Mouse (Mus musculus) induced T-regulatory cell, adult 2 months (primary cell): ENCODE measurements around the gene Rae1.

Experiments used
- DNase-seq: peaks from one replicate; pipeline ENCODE4 v3.0.0-alpha.2; 2012; ENCODE audit warnings: low read depth

Gene Rae1

DNA sequence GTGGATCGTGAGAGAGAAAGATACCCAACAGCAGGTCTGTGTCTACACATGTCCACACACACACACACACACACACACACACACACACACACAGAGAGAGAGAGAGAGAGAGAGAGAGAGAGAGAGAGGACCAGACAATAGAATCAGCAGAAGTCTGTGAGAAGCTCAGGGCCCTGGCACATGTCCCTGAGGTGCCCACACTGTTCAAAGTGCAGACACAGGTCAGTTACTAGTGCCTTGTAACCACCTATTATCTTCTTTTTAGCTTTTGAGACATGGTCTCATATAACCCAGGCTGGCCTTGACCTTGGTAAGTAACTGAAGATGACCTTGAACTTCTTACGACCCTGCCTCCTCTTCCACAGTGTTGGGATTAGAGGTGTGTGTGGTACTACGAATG, 49.3 kb downstream of the Rae1 start:
- DNase-seq: no peak

- DNase-seq: no peak
Measured at GRCm38 (mm10) chr2:173049817-173050216, 49.9 kb downstream of the Rae1 start.

GRCm38 (mm10) chr2:173050604-173051382, 50.9 kb downstream of the Rae1 start:
- DNase-seq: no peak

DNA sequence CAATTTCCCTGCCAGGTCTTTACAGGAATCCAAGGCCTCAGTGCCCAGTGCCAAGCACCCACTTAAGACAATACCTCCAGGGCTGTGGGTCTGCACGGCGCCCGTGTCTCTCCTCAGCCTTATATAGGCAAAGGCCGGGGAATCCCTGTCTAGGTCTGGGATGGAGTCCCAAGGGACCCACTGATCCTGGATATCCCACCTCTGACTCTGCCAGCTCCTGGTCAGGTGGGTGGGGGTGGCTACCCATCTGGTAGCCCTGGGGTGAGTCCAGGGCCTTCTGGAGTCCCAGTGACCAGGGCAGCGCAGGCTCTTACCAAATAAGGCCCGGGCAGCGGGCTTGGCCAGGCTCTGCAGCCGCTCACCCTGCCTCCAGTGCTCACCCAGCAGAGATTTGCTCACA, 53.0 kb downstream of the Rae1 start:
- no peak for DNase-seq

DNA sequence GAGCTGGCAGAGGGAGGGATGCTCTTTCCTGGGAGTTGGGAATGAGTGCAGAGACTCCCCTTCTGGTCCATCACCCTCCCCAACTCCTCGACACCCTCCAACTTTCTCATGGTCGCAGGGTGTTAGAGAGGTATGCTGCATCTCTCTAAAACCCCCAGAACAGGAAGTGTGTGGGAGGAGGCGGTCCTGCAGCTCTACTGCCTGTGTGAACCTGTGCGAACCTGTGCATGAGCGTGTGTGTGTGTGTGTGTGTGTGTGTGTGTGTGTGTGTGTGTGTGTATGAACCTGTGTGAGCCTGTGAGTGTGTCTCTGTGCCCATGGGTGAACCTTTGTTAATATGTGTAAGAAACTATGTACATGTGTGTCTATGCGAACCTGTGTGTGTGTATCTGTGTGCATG, 53.9 kb downstream of the Rae1 start:
- peak; percentile 85 for DNase-seq

DNA sequence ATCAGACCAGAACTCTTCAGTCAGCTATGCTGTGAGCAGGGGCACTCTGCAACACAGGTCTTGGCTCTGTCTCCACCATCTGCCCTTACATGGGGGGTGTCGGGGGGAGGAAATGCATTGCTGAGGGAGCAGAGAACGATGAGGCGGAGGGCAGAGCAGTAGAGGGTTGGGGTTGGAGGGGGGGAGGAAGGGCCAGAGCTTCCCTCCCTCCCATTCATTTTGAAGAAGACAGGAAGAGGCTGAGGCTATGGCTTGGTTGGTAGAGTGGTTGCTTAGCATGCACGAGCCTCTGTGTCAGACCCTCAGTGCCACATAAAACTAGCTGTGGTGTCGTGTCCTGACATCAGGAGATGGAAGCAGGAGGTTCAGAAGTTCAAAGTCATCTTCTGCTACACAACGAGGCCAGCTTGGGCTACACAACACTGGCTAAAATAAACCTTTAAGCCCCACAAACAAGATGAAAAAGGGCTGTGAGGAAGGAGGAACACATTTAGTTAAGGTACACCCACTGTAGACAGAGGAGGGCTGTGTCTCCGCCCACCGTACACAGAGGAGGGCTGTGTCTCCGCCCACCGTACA, 56.5 kb downstream of the Rae1 start:
- peak; percentile 68 for DNase-seq

GRCm38 (mm10) chr2:173056882-173057315, 57.0 kb downstream of the Rae1 start:
- DNase-seq: peak; percentile 75

- DNase-seq: no peak
Measured at GRCm38 (mm10) chr2:173057623-173058022, 57.7 kb downstream of the Rae1 start.

- DNase-seq: no peak
Measured at GRCm38 (mm10) chr2:173058263-173058662, 58.3 kb downstream of the Rae1 start.

DNA sequence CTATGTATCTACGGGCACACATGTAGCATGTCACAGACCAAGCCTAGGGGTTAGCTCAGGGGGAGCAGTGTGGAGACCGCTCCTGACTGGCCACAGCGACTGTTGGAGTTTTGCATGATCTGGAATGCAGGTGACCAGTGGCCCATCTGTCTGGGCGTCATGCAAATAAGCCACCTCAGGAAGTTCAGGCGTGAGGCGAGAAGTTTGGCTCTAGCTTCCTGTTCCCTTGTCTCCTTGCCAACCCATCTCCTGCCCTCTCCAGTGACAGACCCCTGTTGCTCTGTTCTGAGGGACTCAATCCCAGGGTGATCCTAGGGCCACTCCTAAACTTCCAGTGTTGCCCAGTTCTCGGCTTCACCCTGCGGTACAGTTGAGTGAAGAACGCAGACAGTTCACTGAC, 60.5 kb downstream of the Rae1 start:
- DNase-seq: peak; percentile 55

- peak; percentile 70 for DNase-seq
Measured at GRCm38 (mm10) chr2:173061443-173062351, 61.8 kb downstream of the Rae1 start.

DNA sequence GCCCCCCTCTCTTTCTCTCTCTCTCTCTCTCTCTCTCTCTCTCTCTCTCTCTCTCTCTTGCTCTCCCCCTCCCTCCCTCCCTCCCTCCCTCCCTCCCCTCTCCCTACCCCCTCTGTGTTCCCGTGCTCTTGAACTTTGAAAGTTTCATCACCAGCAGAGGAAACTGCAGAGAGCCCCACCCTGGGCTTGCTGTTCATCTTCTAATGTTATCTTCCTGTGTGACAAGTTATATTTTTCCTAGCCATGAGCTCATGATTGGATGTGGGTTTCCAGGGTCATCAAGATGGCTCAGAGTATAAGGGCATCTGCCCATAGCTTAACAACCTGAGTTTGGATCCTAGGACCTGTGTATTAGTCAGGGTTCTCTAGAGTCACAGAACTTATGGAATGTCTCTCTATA, 63.3 kb downstream of the Rae1 start:
- peak; percentile 72 for DNase-seq

DNA sequence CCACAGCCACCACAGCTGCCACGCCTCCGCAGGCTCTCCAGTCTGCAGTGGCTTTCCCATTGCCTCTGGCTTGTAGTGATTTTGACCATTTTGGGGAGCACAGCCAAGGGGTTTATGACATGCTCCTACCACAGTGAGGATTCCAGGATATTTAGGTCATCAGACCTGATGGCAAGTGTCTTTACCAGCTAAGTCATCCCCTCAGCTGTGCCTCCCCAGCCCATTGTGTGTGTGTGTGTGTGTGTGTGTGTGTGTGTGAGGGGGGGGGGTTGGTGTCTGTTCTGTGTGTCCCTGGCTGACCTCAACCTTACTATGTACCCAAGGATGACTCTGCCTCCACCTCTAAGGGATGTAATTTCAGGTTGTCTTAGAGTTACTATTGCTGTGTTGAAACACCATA, 64.9 kb downstream of the Rae1 start:
- no peak for DNase-seq
